Mouse (Mus musculus) brain, adult 2 months (tissue): ENCODE measurements around the gene Dock2.

Source experiments
- DNase-seq: peaks from one replicate; pipeline ENCODE4 v3.0.0; 2011; ENCODE audit warnings: low read depth, low spot score

Gene Dock2

DNA sequence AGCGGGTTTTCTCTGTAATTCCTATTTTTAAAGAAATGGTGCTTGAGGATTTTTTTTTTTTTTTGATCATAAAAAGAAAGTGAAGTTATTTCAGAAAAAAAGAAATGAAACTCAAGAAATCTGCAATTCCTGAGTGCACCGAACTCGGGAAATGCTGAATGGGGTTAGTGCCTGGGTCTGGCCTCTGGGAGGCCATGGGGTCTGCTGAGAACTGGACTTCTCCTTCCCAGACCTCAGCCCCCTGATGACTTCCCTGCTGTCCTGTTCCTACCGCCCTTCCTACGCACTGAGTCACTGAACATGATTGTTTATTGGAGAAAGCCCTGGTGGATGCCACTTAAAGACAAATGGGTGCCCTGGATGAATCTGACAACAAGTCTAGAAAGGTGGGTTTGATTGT lies 356.5 kb downstream of the Dock2 start:
- no peak for DNase-seq

DNA sequence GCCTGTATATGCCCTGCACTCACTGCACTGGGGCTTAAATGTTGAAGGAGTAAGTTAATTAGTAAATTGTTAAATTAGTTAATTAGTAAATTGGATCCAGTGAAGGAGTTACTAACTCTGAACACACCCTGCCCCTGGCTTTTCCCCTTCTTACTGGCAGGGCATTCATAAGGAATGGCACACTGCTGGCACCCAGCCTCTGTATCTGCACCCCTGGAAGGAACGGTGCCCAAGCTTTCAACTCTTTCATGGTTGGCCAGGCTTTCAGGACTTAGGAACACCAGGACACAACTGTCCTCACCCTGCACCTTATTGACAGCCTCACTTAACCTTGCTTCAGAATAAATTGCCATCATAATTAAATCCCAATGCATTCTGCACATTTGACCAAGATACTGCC lies 359.1 kb downstream of the Dock2 start:
- DNase-seq, result no peak

DNA sequence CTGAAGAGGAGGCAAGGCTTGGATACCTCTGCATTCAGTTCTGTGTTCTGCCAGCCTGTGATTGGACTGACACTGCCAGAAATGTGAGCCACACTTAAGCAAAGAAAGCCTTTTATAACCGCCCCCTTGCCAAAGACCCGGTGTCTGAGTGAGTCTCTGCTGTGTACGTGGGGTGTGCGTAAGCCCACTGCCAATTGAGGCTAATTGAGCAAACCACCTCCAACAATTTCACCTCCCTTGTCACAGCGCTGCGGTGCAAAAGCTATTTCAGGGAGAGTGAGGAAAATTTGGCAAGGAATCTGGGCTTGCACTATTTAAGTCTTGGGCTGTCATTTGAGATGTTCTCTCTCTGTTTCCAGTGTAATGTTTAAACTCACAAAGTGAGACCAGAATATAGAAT lies 362.6 kb downstream of the Dock2 start:
- DNase-seq, result peak; percentile 89

DNA sequence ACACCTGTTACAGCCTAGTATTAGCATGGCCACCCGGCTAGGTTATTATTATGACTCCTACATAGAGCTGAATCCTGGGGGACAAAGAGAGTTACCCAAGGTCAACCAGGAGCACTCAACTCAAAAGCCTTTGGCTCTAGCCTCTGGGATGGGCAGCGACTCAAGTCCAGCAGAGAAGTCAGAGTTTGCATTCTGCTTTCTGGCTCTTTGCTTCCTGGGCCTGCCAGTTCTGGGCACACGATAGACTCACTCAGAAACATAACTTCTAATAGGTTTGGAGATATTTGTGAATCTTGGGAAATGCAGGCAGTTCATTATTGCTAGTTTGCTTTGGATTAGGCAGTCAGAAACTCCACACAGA lies 367.1 kb downstream of the Dock2 start:
- DNase-seq, result no peak

DNA sequence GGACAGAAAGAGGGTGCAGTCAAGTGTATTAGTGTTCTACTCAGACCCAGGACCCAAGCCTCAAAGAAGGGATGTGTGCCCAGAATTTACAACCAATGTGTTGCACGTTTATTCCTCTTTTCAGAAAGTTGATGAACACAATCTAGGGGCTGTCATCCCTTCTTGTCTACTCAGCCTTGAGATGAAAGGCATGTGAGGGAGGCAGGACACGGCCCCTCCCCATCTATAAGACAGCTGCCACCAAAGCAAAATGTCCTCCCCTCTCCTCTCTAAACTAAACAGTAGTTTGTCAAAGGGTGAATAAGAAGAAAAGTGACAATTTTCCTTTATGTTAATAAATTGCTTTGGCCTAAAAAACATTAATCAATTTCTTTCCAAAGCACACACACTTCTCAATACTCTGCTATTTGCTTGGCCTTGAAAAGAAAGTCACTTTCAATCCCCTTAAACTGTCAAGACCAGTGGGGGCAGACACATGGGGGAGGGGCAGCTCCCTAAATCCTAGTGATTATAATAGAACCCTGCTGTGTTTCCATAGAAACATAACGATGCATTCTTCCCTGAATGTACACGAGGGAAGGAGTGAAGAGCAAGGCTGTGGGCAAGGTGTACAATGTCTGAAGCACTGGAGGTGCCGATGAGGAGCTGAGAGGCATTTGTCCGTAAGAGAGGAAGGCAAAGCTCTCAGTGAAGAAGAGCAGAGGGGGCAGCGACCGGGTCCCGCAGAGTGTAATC lies 367.6 kb downstream of the Dock2 start:
- peak; percentile 29 for DNase-seq

DNA sequence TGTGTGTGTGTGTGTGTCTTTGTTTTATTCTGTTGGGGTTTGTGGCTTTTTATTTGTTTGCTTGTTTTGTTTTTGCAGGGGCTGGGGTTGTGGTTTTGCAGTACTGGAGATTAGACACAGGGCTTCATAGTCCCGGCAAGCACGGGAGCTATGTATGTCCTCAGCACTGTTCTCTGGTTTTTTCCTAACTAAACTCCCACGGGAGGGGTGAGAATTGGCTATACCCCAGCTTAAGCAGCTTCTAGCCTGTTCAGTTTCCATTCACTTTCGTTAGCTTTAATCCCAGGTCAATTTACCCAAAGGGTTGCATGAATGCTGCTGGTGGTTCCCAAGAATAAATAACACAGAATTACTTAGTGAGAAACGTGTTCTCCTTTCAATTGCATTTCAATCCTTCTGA lies 376.8 kb downstream of the Dock2 start:
- no peak for DNase-seq

DNA sequence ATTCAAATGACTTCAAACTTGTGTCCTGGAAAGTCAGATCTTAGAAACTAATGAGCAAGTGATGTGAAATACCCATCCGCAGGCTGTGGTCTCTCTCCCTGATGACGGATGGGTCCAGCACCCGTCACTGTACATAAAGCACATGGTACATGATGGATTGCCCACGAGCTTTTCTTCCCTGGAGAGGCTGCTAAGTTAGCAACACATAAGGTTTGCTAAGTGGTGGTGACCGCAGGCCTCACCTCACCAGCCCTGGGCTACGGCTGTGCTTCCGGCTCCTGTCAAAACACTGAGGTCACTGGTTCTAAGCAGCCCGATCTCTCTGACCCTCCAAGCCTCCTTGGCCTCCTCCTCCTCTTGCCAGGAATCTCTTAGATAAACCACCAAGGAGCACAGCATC lies 377.4 kb downstream of the Dock2 start:
- no peak for DNase-seq

DNA sequence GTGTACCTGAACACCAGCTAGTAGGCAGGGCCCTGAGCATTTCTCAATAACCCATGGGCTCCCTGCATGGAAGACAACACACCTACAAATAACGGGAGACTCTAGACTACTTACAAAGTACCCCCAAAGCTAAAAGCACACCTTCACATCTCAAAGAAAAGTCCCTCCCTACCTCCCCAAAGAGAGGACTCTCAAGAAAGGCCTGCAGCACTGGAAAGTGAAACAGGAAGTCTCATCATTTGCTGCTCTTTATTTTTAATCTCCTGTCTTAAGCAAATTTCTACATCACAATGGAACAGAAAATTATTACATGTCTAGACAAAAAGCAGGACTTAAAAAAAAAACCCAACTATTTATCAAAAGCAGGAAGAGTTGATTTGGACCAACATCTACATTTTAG lies 378.4 kb downstream of the Dock2 start:
- DNase-seq, result no peak

DNA sequence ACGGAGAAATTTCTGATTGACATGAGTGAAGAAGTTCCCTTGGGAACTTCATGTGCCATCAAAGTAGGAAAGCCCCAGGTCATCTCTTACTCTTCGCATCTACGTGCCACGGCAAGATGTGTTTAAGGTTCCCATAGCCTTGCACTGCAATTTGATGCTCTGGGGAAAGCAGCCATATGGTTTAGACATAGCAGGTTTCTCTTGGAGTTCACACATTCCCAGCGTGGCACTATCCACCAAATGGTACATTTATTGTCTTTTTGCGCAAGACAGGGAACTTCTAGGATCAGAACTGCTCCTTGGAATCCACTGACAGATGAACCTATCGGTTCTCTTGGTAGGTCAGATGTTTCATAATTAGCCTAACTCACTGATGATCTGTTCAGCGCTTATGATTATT lies 382.3 kb downstream of the Dock2 start:
- DNase-seq, result peak; percentile 57

DNA sequence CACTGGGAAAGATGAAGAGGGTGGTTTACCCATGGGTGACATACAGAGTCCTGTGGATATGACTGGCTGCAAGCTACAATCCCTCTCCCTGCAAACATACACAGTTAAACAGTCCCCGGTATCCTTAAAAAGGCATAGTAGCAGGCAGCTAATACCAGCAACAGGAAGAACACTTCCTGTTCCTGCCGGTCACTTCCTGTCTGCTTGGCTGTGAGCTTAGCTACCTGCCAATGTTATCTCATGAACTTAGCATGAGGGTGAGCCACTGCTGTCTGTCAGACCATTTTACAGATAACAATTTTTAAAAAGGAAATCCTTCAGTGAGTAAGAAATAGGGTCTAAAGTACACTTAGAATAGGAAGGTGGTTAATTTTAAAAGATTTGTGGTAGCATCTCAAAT lies 385.1 kb downstream of the Dock2 start:
- DNase-seq, result no peak

DNA sequence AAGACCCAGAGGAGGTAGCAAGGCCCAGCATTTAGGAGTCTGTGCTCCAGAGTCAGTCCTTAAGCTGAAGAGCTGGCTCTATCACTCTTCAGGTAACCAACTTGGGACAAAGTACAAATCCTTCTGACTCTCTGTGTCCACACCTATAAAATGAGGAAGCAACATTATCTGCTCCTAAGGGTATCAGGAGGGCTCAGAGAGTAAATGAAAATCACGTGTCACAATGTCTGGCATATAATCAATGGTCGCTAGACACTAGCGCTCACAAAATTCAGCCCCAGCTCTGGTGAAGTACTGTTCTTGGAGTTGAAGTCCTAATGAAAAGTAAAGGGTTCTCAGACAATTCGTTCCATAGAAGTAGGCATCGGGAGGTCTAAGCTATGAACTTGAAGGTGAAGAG lies 386.0 kb downstream of the Dock2 start:
- DNase-seq, result no peak

DNA sequence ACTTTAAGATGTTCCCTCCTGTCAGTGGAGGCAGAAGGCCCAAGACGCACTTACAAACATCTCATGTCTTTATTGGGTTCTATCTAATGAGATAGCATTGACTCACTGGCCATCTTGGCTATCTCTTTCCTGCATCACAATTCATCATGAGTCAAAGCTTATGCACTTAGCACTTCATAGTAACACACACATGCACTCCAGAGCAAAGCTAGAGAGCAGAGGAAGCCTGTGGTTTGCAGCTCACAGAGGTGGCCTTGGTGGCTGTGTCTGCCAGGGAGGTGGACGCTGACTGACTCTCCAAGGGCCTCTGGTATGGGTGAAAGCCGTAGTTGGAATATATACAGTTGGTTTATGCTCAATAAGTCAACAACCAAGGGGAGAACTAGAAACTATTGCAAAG lies 387.9 kb downstream of the Dock2 start:
- DNase-seq, result no peak

DNA sequence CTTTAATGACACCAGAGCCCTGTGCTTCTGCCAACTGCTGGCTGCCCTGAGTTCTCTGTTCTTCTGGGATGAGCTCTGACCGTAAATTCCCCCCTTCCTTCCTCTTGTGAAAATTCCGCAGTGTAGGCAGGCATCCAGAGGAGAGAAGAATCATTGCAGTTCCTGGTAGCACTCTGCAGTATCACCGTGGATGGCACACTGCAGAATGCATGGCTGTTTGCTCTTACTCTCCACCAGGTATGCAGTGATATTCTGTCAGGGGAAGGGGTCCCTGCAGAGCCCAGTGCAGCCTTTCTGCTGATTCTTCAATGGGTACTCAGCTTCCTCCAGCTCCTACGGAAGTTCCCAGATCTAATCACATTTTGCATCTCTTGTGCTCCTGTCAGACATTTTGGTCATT lies 391.6 kb downstream of the Dock2 start:
- peak; percentile 41 for DNase-seq

DNA sequence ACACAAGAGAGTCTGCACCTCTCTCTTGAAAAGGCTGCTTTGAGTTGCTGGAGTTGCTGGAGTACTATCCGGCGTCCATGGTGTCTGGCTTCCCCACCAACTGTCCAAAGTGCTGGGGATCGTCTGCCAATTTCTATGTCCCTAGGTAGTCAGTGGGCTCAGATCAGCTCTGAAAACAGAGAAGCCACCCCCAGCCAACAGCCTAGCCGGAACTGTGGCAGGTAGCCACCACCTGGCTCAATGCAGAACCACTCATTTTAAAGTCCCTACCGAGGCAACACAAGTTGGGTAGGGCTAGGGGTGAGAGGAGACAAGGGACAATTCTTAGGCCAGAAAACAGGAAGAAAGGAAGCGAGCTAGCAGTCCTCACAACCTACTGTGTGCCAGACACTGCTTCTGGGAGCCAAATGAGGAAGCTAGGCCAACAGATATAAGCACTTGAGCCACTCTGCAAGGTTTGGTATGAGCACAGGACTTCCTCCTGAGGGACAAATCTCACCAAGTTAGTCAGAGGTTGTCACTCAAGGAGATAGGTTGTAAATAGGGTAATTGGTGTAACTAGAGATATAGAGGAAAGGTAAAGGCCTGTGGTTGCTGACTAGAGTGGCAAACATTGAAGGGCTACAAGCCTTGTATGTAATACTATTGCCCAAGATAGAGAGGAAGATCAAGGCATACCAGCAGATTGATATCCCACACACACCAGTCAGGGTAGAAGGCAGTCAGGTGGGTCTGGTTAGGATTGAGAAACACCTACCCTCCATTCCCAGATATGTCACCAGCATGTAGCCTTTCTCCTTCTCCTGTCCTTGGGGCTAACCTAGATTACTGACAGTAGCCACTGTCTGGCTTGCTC lies 394.2 kb downstream of the Dock2 start:
- DNase-seq, result peak; percentile 25

DNA sequence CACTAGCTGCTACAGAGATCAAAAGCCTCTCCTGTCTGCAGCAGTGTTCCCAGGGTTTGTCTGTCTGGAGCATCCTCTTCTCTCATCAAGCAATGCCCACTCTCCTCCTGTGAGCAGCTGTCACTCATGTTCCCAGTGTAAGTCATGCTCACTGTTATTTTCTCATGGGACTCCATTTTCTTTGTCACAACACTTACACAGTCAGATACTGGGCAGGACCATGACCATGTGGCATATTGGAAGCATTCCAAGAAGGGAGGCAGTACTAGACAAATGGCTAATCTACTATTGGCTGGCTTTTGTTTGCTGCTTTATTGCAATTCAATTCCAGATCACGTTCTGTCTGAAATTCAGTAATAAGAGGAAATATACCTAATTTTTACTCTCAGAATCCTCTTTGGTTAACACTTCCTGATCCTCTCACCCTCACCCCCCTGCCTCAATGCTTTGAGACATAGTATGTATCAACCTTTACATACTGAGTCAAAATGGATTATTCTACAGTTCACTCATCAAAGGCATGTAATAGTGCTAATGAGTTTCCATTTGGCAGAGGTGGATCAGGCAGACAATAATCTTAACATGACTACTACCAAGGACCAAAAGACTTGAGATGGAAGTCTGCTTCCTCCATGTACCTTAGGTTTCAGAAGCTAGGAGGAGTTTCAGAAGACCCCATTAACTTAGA lies 398.5 kb downstream of the Dock2 start:
- DNase-seq, result no peak

DNA sequence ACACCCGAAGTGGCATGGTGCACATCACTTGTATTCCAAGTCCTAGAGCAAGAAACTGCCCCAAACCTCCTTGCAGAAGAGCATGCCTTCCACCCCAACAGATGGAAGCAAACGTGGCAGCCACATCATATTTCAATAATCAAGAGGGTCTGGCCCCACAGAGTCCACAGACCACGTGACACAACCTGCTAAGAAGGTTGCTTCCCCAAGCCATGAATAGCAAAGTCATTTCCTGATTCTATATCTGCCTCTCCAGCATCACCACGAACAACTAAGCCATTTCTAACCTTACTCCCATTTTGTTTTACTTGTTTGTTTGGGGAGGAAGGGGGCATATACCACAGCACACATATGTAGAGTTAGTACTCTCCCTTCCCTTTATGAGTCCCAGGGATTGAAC lies 399.5 kb downstream of the Dock2 start:
- no peak for DNase-seq

DNA sequence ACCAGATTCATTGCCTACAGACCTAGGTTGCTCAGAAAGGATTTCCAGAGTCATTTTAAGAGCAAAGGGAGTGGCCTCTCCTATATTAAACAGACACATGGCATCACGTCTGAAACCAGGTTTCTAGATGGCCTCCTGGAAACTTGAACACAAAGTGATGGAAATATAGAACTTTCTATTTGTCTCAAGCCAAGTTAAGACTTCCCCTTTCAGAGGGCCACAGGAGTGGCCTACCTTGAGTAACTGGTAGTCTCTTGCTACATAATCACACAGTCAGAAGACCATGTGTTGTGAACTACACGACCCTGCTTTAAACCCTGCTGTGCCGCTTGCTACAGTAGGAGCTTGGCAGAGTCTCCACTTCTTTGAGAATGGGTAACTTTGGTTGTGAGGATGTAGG lies 400.2 kb downstream of the Dock2 start:
- DNase-seq, result no peak

DNA sequence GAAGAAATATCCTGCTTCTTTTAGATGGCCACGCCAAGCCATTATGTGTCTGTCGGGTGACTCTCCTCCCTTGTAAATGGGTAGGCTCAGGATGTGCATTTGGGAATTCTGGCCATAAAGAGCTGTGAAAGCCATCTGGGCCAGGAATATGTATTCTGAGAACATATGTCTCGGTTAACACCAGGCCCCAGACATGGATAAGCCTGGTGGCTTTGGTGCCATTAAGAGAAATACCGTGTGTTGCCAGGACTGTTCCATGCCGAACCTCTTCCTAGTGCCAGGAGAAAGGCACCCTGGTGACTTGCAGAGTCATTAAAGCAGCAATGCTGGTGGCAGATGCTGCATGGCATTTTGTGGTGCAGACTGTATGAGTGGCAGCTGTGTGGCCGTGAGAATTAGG lies 406.0 kb downstream of the Dock2 start:
- DNase-seq, result no peak

DNA sequence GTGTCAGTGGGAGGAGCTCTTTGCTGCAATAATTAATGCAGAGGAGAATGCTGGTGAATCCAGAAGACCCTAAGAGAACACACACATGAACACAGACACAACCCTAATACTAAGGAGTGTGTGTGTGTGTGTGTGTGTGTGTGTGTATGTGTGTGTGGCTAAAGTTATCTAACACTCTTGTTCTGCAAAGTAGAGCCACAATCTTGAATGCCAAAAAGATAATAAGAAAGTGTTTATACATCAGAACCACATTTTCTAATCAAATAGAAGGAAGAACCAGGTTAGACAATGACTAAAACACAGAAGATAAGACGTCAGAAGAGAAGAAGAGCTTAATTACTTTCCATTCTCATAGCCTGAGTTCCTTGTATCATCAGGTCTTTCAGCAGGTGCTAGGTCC lies 408.1 kb downstream of the Dock2 start:
- DNase-seq, result no peak

DNA sequence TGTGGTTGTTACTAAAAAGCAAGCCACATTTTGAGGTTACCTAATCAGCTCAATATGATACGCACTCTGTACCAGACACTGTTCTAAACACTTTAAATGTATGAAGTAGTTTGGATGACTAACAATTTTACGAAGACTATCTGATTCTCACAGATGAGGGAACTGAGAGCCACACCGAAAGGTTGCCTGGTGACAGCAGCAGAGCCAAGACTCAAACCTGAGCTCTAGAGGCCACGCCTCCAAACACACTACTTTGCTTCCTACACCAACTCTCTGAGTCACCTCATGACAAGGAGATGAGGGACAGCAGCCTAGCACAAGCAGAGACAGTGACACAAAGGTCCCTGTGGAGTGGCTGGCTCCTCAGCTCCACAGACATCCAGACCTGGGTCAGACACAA lies 411.5 kb downstream of the Dock2 start:
- peak; percentile 32 for DNase-seq

DNA sequence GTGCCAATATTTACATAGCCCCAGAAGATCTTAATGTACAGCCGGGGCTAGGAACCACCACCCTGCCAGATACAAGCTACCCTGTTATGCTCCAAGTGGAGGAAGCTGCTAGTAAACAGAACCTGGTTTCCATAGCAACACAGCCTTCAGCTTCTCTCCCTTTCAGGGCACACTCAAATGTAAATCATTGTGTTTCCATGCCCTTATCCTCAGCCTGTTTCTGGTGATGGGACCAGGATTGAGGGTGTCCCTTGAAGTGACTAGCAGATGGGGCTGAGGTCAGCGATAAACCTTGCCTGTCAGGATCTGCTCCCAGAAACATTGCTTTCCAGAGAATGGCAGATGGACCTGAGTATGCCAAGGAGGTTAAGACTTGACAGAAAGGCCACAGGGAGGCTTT lies 427.6 kb downstream of the Dock2 start:
- DNase-seq, result peak; percentile 57

DNA sequence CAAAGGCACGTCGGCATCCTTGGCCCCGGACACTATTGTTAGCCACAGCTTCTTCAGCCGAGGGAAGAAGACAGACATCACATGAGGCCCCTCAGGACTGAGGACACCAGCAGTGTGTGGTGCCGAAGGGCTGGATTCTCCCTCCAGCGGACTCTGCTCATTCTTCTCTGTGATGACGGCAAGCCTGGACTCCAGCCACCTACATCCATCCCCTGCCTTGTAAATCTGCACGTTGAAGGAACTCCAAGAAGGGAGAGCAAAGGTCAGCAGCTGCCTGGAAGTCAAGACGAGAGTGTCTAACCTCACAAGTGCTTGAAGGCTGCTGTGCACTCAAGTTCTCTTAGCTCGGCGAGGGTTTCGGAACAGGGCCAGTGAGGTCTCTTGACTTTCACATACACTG lies 428.3 kb downstream of the Dock2 start:
- peak; percentile 17 for DNase-seq
